Mouse (Mus musculus): ENCODE measurements around the gene Dtx1. TPM values are rescaled to one million over a fixed set of nuclear protein-coding genes. Genes with fewer than 3 reads are reported as not detected.

The Dtx1 gene
- 27.0 and 29.1 TPM in 2 replicates for polyA plus RNA-seq (2016; fragmentation: Nextera tagmentation; extraction: Ambion mirVana)

GRCm38 (mm10) chr5:120711827-120712226 is at the start of gene Dtx1:
Gene Dtx1 (minus strand): TSS chr5:120711927.
- Histone ChIP-seq H3K27me3 (replicated peaks) (peaks cover 78% of the 10 kb centered on the region), H3K9me3 (no peaks in the 10 kb centered on the region), H3K4me1 (peaks cover 26% of the 10 kb centered on the region), H3K4me3 (peak within 1 kb of the TSS; percentile 57), H3K27ac (peak within 1 kb of the TSS; percentile 39), H3K36me3 (no peaks in the 10 kb centered on the region), H3K4me2 (replicated peaks) (peak within 1 kb of the TSS; percentile 80), H3K9ac (peak within 1 kb of the TSS; percentile 80)
- no peak for ATAC-seq (ENCODE audit: low FRiP score, low read depth)
- 32% methylated on average over 3 of the region's 3 CpGs for WGBS

- H3K4me3 ChIP-seq: no peak overlapping the region
- H3K9me3 ChIP-seq: no peaks in the 10 kb centered on the region; the same call in 1 of the 2 replicates
- no peaks in the 10 kb centered on the region for H3K36me3 ChIP-seq
- no peak overlapping the region for H3K9ac ChIP-seq
- H3K27ac ChIP-seq: no peak overlapping the region
- no peak overlapping the region for H3K4me2 ChIP-seq (replicated peaks)
- no peaks in the 10 kb centered on the region for H3K27me3 ChIP-seq (replicated peaks)
- H3K4me1 ChIP-seq: no peaks in the 10 kb centered on the region
- 93% methylated on average over 4 of the region's 4 CpGs for WGBS
- ATAC-seq (ENCODE audit: low FRiP score, low read depth): no peak
These were observed 42.5 kb upstream of the Dtx1 start for GRCm38 (mm10) chr5:120754215-120754614.

- H3K9me3 ChIP-seq: no peaks in the 10 kb centered on the region
- no peak overlapping the region for H3K9ac ChIP-seq
- H3K4me1 ChIP-seq: no peaks in the 10 kb centered on the region
- H3K27me3 ChIP-seq (replicated peaks): no peaks in the 10 kb centered on the region
- no peak overlapping the region for H3K4me2 ChIP-seq (replicated peaks)
- 79% methylated on average over 3 of the region's 3 CpGs for WGBS
- H3K36me3 ChIP-seq: no peaks in the 10 kb centered on the region
- H3K27ac ChIP-seq: no peak overlapping the region
- H3K4me3 ChIP-seq: no peak overlapping the region
- no peak for ATAC-seq (ENCODE audit: low FRiP score, low read depth)
These were observed 41.1 kb upstream of the Dtx1 start for GRCm38 (mm10) chr5:120752786-120753185.

- no peak overlapping the region for H3K27ac ChIP-seq
- WGBS: 71% methylated on average over 3 of the region's 3 CpGs
- no peak for ATAC-seq (ENCODE audit: low FRiP score, low read depth)
- H3K9ac ChIP-seq: no peak overlapping the region
- no peak overlapping the region for H3K4me2 ChIP-seq (replicated peaks)
- H3K36me3 ChIP-seq: no peaks in the 10 kb centered on the region
- no peaks in the 10 kb centered on the region for H3K9me3 ChIP-seq
- no peaks in the 10 kb centered on the region for H3K27me3 ChIP-seq (replicated peaks)
- no peaks in the 10 kb centered on the region for H3K4me1 ChIP-seq
- no peak overlapping the region for H3K4me3 ChIP-seq
These were observed 39.5 kb upstream of the Dtx1 start for GRCm38 (mm10) chr5:120751206-120751605.

- H3K4me1 ChIP-seq: no peaks in the 10 kb centered on the region
- WGBS: 72% methylated on average over 5 of the region's 5 CpGs
These were observed 38.0 kb upstream of the Dtx1 start, which contains the start of gene Oas2 for GRCm38 (mm10) chr5:120749688-120750087. Gene Oas2 (minus strand): TSS chr5:120749853.

GRCm38 (mm10) chr5:120746451-120746850 is 34.7 kb upstream of the Dtx1 start:
- Histone ChIP-seq H3K4me1 (no peaks in the 10 kb centered on the region), H3K36me3 (no peaks in the 10 kb centered on the region), H3K27ac (no peak overlapping the region), H3K4me3 (no peak overlapping the region), H3K4me2 (replicated peaks) (no peak overlapping the region), H3K9ac (no peak overlapping the region), H3K9me3 (no peaks in the 10 kb centered on the region), H3K27me3 (replicated peaks) (no peaks in the 10 kb centered on the region)
- WGBS: 10% methylated on average over 5 of the region's 5 CpGs
- no peak for ATAC-seq (ENCODE audit: low FRiP score, low read depth)

More at GRCm38 (mm10) chr5:120749688-120750087, 38.0 kb upstream of the Dtx1 start, which contains the start of gene Oas2:
- no peak within 1 kb of the TSS for H3K9ac ChIP-seq
- H3K4me2 ChIP-seq (replicated peaks): no peak within 1 kb of the TSS
- H3K4me3 ChIP-seq: no peak within 1 kb of the TSS
- H3K9me3 ChIP-seq: no peaks in the 10 kb centered on the region
- H3K36me3 ChIP-seq: no peaks in the 10 kb centered on the region
- no peaks in the 10 kb centered on the region for H3K27me3 ChIP-seq (replicated peaks)
- ATAC-seq (ENCODE audit: low FRiP score, low read depth): no peak
- H3K27ac ChIP-seq: no peak within 1 kb of the TSS

- no peak overlapping the region for H3K9ac ChIP-seq
- ATAC-seq (ENCODE audit: low FRiP score, low read depth): no peak
- H3K27me3 ChIP-seq (replicated peaks): 0 out of 2 replicates have a peak, but pooled peaks cover 3% of the 10 kb centered on the region
- H3K4me2 ChIP-seq (replicated peaks): no peak overlapping the region
- H3K9me3 ChIP-seq: no peaks in the 10 kb centered on the region
- no peaks in the 10 kb centered on the region for H3K36me3 ChIP-seq
- H3K4me1 ChIP-seq: no peaks in the 10 kb centered on the region
- H3K4me3 ChIP-seq: no peak overlapping the region
- no peak overlapping the region for H3K27ac ChIP-seq
- WGBS: 32% methylated on average over 4 of the region's 4 CpGs
These were observed 30.4 kb upstream of the Dtx1 start for GRCm38 (mm10) chr5:120742125-120742524.

GRCm38 (mm10) chr5:120734380-120734990 is 22.8 kb upstream of the Dtx1 start:
- 72% methylated on average over 14 of the region's 14 CpGs for WGBS
- Histone ChIP-seq H3K36me3 (no peaks in the 10 kb centered on the region), H3K9me3 (no peaks in the 10 kb centered on the region), H3K4me2 (replicated peaks) (no peak overlapping the region), H3K4me1 (no peaks in the 10 kb centered on the region), H3K9ac (no peak overlapping the region), H3K4me3 (no peak overlapping the region), H3K27me3 (replicated peaks) (0 out of 2 replicates have a peak, but pooled peaks cover 3% of the 10 kb centered on the region), H3K27ac (no peak overlapping the region)
- ATAC-seq (ENCODE audit: low FRiP score, low read depth): no peak

GRCm38 (mm10) chr5:120733696-120734095 is 22.0 kb upstream of the Dtx1 start:
- Histone ChIP-seq H3K4me1 (no peaks in the 10 kb centered on the region), H3K4me3 (no peak overlapping the region), H3K27me3 (replicated peaks) (no peaks in the 10 kb centered on the region), H3K27ac (no peak overlapping the region), H3K9me3 (no peaks in the 10 kb centered on the region), H3K9ac (no peak overlapping the region), H3K4me2 (replicated peaks) (no peak overlapping the region), H3K36me3 (no peaks in the 10 kb centered on the region)
- no peak for ATAC-seq (ENCODE audit: low FRiP score, low read depth)
- WGBS: 91% methylated on average over 3 of the region's 3 CpGs

- Histone ChIP-seq H3K4me1 (no peaks in the 10 kb centered on the region), H3K9me3 (no peaks in the 10 kb centered on the region), H3K27ac (no peak overlapping the region), H3K4me2 (replicated peaks) (no peak overlapping the region), H3K4me3 (no peak overlapping the region), H3K27me3 (replicated peaks) (no peaks in the 10 kb centered on the region), H3K9ac (no peak overlapping the region), H3K36me3 (no peaks in the 10 kb centered on the region)
- WGBS: 81% methylated on average over 1 of the region's 1 CpGs
- ATAC-seq (ENCODE audit: low FRiP score, low read depth): no peak
These were observed 21.0 kb upstream of the Dtx1 start for GRCm38 (mm10) chr5:120732740-120733139.

- WGBS: 82% methylated on average over 10 of the region's 10 CpGs
- Histone ChIP-seq H3K4me1 (no peaks in the 10 kb centered on the region), H3K27me3 (replicated peaks) (no peaks in the 10 kb centered on the region), H3K4me2 (replicated peaks) (no peak overlapping the region), H3K36me3 (no peaks in the 10 kb centered on the region), H3K27ac (no peak overlapping the region), H3K4me3 (no peak overlapping the region), H3K9ac (no peak overlapping the region), H3K9me3 (no peaks in the 10 kb centered on the region)
- no peak for ATAC-seq (ENCODE audit: low FRiP score, low read depth)
These were observed 17.6 kb upstream of the Dtx1 start for GRCm38 (mm10) chr5:120729319-120729718.

- WGBS: 44% methylated on average over 12 of the region's 12 CpGs
- no peak overlapping the region for H3K4me3 ChIP-seq
- H3K36me3 ChIP-seq: no peaks in the 10 kb centered on the region
- no peaks in the 10 kb centered on the region for H3K27me3 ChIP-seq (replicated peaks)
- no peaks in the 10 kb centered on the region for H3K9me3 ChIP-seq
- H3K4me2 ChIP-seq (replicated peaks): no peak overlapping the region
- no peak for ATAC-seq (ENCODE audit: low FRiP score, low read depth)
- H3K27ac ChIP-seq: no peak overlapping the region
- H3K4me1 ChIP-seq: no peaks in the 10 kb centered on the region
- H3K9ac ChIP-seq: no peak overlapping the region
These were observed 14.2 kb upstream of the Dtx1 start for GRCm38 (mm10) chr5:120725811-120726455.

GRCm38 (mm10) chr5:120721005-120721404 is 9.3 kb upstream of the Dtx1 start:
- Histone ChIP-seq H3K4me3 (no peak overlapping the region), H3K27me3 (replicated peaks) (no peaks in the 10 kb centered on the region), H3K36me3 (no peaks in the 10 kb centered on the region), H3K27ac (no peak overlapping the region), H3K4me1 (no peaks in the 10 kb centered on the region), H3K9ac (no peak overlapping the region), H3K9me3 (no peaks in the 10 kb centered on the region), H3K4me2 (replicated peaks) (no peak overlapping the region)
- WGBS: 62% methylated on average over 7 of the region's 7 CpGs
- no peak for ATAC-seq (ENCODE audit: low FRiP score, low read depth)

Data from neural tube, embryonic 12.5 days (tissue).